Mouse (Mus musculus): ENCODE measurements at regions not wholly inside any gene's neighbourhood (a gene's known extent, or its start where the extent isn't known, plus 50 kb on each side); places are given as distances from the start of the nearest gene placed in this dataset.

DNA sequence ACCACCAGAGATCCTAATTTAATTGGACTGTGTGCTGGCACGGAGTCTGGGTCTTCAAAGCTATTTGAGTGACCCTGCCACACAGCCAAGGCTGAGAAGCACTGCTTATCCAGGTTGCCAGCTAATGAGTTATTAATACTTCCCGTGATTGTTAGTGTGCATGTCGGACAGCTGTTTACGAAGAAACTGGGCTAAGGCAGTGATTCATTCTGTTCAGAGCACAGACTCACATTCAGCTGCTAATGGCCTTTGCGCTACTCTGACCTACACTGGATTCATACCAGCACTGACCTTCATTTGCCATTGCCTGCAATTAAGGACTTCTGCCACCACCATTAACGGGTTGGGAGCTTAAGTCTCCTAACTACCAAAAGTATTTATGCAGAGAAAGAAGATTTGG is 156.7 kb upstream of the Dppa4 start:
- DNase-seq (ENCODE audit: low spot score): no peak
- H3K9ac ChIP-seq (ENCODE audit: low read length): no peak overlapping the region
- ATAC-seq (ENCODE audit: insufficient read depth, low FRiP score, low TSS enrichment): no peak

DNA sequence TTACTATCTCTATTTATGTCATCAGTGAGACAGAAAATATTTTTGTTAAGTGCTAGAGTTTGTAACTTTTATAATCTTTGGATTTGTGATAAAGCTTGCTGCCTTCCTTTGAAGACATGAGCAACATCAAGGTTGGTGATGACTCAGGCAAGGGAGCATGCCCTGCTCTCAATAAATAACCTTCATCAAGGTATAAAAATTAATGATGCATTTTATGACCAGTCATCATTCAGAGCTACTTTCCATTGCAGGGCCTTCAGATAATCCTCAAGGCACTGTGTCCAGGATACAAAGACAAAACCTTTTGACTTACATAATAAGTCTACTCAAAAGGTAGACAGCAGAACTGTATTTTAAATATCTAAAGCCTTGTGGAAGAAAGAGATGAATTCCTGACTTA is 156.2 kb upstream of the Dppa4 start:
- no peaks in the 10 kb centered on the region for H3K4me1 ChIP-seq (ENCODE audit: control insufficient read depth, insufficient read depth, low read length)
- no peak overlapping the region for H3K4me2 ChIP-seq (ENCODE audit: low read depth)
- no peak for ATAC-seq (ENCODE audit: insufficient read depth, low FRiP score, low TSS enrichment)
- no peaks in the 10 kb centered on the region for H3K36me3 ChIP-seq (ENCODE audit: control insufficient read depth, insufficient read depth, low read length)
- H3K4me3 ChIP-seq (ENCODE audit: low read depth, low read length): no peak overlapping the region
- H3K27me3 ChIP-seq (ENCODE audit: control insufficient read depth, insufficient read depth, low read length): no peaks in the 10 kb centered on the region
- H3K9ac ChIP-seq (ENCODE audit: low read length): no peak overlapping the region
- no peak overlapping the region for H3K27ac ChIP-seq (ENCODE audit: low read depth, low read length)
- H3K9me3 ChIP-seq (ENCODE audit: control insufficient read depth, low read length): no peaks in the 10 kb centered on the region
- DNase-seq (ENCODE audit: low spot score): no peak

More for the DNA sequence above, 156.7 kb upstream of the Dppa4 start:
- Histone ChIP-seq H3K4me2 (ENCODE audit: low read depth) (no peak overlapping the region), H3K9me3 (ENCODE audit: control insufficient read depth, low read length) (no peaks in the 10 kb centered on the region), H3K4me1 (ENCODE audit: control insufficient read depth, insufficient read depth, low read length) (no peaks in the 10 kb centered on the region), H3K36me3 (ENCODE audit: control insufficient read depth, insufficient read depth, low read length) (no peaks in the 10 kb centered on the region), H3K27me3 (ENCODE audit: control insufficient read depth, insufficient read depth, low read length) (no peaks in the 10 kb centered on the region), H3K27ac (ENCODE audit: low read depth, low read length) (no peak overlapping the region), H3K4me3 (ENCODE audit: low read depth, low read length) (no peak overlapping the region)
- 77% methylated on average over 6 of the region's 6 CpGs for WGBS

DNA sequence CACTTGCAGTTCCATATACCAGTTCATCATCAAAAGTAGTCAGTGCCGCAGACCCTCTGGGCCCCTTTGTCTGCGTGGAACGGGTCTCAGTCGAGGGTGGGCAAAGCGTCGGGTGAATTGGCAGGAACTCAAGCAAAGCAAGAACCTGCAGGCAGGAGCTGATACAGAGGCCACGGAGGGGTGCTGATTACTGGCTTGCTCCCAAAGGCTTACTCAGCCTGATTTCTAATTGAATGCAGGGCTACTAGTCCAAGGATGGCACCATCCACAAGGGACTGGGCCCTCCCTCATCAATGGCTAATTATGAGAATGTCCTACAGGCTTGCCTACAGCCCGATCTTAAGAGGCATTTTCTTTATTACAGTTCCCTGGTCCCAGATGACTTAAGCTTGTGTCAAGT is 128.2 kb upstream of the Dppa4 start:
- DNase-seq (ENCODE audit: low spot score): no peak
- 96% methylated on average over 8 of the region's 8 CpGs for WGBS
- Histone ChIP-seq H3K4me3 (ENCODE audit: low read depth, low read length) (no peak overlapping the region), H3K9ac (ENCODE audit: low read length) (no peak overlapping the region), H3K4me2 (ENCODE audit: low read depth) (no peak overlapping the region), H3K27ac (ENCODE audit: low read depth, low read length) (no peak overlapping the region), H3K9me3 (ENCODE audit: control insufficient read depth, low read length) (no peaks in the 10 kb centered on the region; the same call in 1 of the 2 replicates), H3K4me1 (ENCODE audit: control insufficient read depth, insufficient read depth, low read length) (no peaks in the 10 kb centered on the region), H3K27me3 (ENCODE audit: control insufficient read depth, insufficient read depth, low read length) (no peaks in the 10 kb centered on the region), H3K36me3 (ENCODE audit: control insufficient read depth, insufficient read depth, low read length) (no peaks in the 10 kb centered on the region)
- no peak for ATAC-seq (ENCODE audit: insufficient read depth, low FRiP score, low TSS enrichment)

DNA sequence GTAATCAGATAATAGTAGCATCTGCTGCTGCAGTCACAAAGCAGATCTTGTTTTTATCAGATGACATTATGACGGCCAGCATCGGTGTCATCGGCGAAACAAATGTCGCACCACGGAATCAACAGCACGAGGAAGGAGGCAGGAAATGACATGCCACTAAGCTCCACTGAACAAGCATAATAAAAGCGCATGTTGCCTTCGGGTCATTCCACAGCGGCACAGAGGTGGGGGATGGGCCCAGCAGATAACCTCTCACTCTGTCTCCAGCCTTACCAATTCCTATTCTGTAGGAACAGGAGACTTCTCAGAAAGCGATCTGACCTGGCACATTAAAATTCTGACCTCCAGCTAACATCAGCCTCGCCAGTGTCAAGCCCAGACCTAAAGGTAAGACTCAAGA is 93.1 kb upstream of the Dppa4 start:
- Histone ChIP-seq H3K36me3 (ENCODE audit: control insufficient read depth, insufficient read depth, low read length) (no peaks in the 10 kb centered on the region), H3K9me3 (ENCODE audit: control insufficient read depth, low read length) (no peaks in the 10 kb centered on the region), H3K27ac (ENCODE audit: low read depth, low read length) (no peak overlapping the region), H3K4me1 (ENCODE audit: control insufficient read depth, insufficient read depth, low read length) (no peaks in the 10 kb centered on the region), H3K4me3 (ENCODE audit: low read depth, low read length) (no peak overlapping the region), H3K4me2 (ENCODE audit: low read depth) (no peak overlapping the region), H3K27me3 (ENCODE audit: control insufficient read depth, insufficient read depth, low read length) (no peaks in the 10 kb centered on the region), H3K9ac (ENCODE audit: low read length) (no peak overlapping the region)
- DNase-seq (ENCODE audit: low spot score): no peak
- ATAC-seq (ENCODE audit: insufficient read depth, low FRiP score, low TSS enrichment): 0 out of 2 replicates have a peak, but pooled peaks have one; percentile 35
- 84% methylated on average over 12 of the region's 12 CpGs for WGBS

DNA sequence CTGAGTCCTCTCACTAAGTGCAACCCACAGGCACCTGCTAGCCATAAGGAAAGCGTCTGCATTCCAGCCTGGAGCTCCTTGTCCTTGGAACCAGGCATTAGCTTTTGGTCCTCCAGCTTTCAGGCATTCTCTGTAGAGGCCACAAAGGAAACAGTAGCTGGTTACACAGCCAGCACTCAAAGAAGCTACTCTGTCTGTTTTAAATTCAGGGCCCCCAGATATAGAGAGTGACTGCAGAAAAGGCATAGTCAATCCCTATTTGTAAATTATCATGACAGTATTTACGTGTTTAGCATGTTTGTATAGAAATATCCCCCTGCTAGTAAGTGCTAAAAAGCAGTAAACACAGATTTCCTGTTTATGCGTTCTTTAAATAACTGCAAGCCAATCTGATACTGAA is 91.3 kb upstream of the Dppa4 start:
- Histone ChIP-seq H3K9ac (ENCODE audit: low read length) (no peak overlapping the region), H3K27me3 (ENCODE audit: control insufficient read depth, insufficient read depth, low read length) (no peaks in the 10 kb centered on the region), H3K27ac (ENCODE audit: low read depth, low read length) (no peak overlapping the region), H3K4me3 (ENCODE audit: low read depth, low read length) (no peak overlapping the region), H3K4me2 (ENCODE audit: low read depth) (no peak overlapping the region), H3K4me1 (ENCODE audit: control insufficient read depth, insufficient read depth, low read length) (no peaks in the 10 kb centered on the region), H3K36me3 (ENCODE audit: control insufficient read depth, insufficient read depth, low read length) (no peaks in the 10 kb centered on the region), H3K9me3 (ENCODE audit: control insufficient read depth, low read length) (no peaks in the 10 kb centered on the region)
- no peak for DNase-seq (ENCODE audit: low spot score)
- ATAC-seq (ENCODE audit: insufficient read depth, low FRiP score, low TSS enrichment): no peak
- WGBS: 90% methylated on average over 3 of the region's 3 CpGs

DNA sequence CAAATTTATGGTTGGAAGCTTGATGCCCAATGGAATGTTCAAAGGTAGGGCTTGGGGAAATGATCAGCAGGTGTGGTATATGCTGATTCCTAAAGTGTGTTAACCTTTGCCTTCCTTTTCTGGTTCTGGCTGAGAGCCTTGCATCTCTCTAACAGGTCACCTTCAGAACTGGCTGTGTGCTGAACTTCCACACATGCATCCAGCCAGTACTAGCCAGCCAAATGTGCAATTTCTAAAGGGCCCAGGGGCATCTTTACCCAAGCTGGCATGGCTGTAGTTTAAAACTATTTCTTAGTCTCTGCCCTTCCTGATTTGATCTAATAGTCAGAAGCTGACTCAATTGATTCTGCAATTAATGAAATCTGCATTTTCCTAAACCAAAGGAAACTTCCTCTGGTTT is 68.6 kb upstream of the Dppa4 start:
- H3K4me1 ChIP-seq (ENCODE audit: control insufficient read depth, insufficient read depth, low read length): no peaks in the 10 kb centered on the region
- H3K4me3 ChIP-seq (ENCODE audit: low read depth, low read length): no peak overlapping the region
- H3K36me3 ChIP-seq (ENCODE audit: control insufficient read depth, insufficient read depth, low read length): no peaks in the 10 kb centered on the region
- no peak for DNase-seq (ENCODE audit: low spot score)
- no peaks in the 10 kb centered on the region for H3K9me3 ChIP-seq (ENCODE audit: control insufficient read depth, low read length)
- H3K4me2 ChIP-seq (ENCODE audit: low read depth): no peak overlapping the region
- no peak overlapping the region for H3K9ac ChIP-seq (ENCODE audit: low read length)
- no peak overlapping the region for H3K27ac ChIP-seq (ENCODE audit: low read depth, low read length)
- no peaks in the 10 kb centered on the region for H3K27me3 ChIP-seq (ENCODE audit: control insufficient read depth, insufficient read depth, low read length)
- ATAC-seq (ENCODE audit: insufficient read depth, low FRiP score, low TSS enrichment): no peak
